Mouse (Mus musculus) regulatory T cell (primary cell): Measurements from ENCODE around the gene Scarf1.
"Not testable (repeated sequence)": the region's sequence is repeated elsewhere in the genome, so short reads cannot be mapped to it uniquely, and the experiment has no call there.

Source experiments
- in situ Hi-C: fragments of 300-600 bp; cut with MboI, MseI; formaldehyde crosslinking; loops from one replicate; pipeline ENCODE4 v1.15.1; 2025; ENCODE audit warnings: high pct_unique_total_duplicates

Gene Scarf1

DNA sequence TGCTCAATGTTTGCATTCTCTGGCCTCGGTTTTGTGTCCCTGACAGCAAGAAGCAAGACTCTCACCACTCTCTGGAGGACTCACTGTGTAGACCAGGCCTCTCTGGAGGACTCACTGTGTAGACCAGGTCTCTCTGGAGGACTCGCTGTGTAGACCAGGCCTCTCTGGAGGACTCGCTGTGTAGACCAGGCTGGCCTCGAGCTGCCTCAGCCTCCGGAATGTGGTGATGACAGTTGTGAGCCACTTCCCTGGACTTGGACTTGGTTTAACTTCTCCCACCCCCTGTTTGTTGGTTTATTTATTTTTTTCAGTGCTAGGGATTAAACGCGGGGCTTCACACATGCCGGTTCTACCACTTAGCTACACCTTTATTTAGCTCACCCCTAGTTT, 23.7 kb downstream of the Scarf1 start:
- in situ Hi-C loops = no loop called here

DNA sequence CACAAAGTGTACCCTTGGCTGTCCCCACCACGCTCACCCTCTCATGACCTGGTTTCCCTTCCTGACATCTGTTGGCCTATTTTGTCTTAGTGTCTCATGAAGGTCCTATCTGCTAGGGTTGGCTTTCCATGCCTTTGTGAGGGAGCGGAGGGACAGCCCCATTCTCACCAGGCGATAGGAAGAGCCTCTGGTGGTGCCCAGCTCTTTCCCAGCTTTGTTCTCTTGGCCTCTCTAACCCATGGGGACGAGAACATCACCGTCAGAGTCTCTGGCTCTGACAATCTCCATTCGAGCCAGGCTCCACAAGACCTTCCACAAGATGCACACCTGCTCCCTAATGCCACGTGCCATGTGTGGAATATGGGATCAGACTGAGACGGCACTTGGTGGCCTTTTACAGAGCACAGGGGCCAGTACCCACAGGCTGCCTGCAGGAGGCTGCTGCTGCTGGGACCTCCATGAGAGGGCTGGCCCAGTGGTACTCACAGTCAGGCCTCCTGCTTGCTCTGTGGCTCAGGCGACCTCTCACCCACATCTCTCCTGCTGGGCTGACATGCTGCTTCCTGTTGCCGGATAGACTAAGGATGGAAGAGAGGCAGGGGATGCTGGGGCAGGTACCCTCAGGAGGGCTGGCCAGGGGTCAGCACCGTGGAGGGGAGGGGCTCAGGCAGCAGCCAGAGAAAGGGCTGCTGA, 24.3 kb downstream of the Scarf1 start:
- in situ Hi-C loops = no loop called here

DNA sequence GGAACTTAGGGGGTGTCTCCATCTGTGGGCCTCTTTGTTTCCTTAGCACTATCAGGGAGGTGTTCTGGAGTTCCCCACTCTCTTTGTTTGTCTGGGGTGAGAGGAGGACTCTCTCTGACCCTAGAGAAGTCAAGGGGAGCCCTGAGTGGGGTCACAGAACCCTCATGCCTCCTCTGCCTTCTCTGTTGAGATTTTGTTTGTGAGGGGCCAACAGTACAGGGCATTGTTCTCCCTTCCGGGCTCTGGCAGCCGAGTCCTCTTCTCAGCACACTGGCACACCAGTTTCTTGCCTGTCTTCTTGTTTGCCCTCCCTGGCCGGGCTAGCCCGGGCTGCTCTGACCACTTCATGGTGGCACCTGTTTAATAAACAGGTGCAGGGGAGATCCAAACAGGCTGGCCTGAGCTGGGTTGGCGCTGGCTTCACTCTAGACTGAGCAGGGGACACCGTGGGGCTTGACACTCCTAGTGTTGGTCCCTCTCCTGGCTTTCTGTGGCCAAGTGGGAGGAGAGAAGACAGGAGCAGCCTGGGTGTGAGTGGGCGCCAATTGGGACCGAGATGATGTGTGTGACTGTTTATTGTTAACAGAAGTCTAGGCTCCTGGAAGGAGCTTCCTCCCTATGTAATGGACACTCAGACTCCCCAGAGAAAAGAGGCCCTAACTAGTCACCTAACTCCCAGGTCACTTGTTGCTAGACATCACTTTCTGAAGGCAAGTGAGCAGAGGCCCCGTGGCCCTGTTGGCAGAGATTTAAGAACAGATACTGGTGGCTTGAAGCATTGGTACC, 25.0 kb downstream of the Scarf1 start:
- in situ Hi-C loops = no loop called here

DNA sequence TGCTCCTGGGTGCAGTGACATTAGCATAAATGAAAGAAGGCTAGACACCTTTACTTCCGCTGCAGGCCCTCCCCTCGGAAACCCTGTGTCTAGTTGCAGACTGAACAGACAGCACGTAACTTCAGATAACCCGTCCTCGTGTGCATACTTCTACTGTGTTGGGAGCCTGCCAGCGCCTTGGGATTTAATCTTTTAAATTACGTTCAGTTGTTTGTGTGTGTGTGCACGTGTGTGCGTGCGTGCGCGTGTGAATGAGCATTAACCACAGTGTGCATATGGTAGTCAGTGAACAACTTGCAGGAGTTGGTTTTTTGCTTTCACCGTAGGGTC, 25.6 kb downstream of the Scarf1 start:
- in situ Hi-C loops = no loop called here

DNA sequence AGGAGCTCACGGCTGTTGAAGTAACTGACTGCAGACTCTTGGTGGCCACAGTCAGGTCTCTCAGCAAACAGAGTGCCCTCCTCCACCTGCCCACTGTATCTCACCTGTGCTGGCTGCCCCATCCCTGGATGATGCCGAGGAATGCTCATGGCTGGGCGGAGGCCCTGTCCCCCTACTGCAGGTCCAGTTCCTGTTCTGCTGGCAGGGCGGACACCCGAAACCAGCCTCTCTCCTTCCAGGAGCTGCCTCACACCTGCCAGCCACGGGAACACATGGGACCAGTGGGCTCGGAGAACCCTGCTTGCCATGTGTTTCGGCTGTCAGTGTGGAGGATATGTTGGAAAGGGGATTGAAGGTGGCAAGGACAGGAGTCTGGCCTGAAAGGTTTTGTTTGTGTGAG, 26.9 kb downstream of the Scarf1 start:
- in situ Hi-C loops = no loop called here

DNA sequence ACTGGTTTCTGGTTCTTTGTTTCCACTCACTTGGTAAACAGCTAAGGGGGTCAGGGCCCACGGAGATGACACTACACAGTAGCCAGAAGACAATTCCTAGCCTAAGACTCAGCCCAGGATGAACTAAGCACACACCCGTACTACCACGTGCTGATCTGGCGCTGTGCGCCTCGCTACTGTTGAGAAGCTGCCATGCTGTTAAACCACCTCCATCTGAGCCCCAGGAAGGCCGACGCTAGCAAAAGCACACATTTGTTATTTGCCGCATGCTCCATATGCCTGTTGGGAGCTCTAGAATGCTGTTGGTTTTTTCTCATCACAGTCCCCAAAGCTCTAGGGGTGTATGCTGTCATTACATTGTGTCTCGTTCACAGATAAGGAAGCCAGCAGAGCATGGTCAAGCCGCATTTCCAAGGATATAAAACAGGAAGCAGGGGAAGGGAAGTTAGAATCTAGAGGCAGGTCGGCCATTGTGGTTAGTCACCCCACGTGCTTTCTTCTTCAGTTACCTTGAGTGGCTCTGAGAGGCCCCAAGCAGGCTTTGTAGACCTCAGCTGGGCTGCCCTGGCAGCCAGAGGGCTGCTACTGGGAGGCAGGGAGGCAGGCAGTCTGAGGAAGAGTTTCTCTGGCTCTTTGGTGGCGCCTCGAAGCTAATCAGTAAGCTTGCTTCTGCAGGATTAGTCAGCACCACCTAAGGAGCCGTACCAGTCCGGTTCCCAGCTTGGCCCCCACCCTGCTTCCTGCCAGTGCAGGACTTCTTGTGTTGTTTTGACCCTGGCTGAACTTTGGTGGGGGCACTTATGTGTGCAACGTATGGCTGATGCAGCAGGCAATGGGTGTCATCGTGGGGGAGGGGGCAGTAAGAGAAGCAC, 27.6 kb downstream of the Scarf1 start:
- in situ Hi-C loops = no loop called here

DNA sequence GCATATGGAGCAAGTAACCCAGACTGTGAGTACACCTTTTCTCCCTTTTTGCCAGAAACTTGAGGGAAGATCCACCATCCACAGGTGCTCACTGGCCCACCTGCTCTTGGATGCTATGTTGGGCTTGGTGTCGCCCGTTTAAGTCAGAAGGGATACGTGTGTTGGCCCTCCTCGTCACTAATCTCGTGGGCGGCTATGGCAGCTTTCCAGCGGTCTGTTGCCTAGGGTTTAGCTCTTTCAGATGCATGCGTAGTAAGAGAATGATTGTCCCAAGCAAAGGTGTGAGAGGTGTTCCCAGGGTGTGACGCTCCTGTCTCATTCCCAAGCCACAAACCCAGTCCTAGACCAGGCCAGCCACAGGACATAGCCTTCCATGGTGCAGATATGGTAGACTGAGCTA, 31.4 kb downstream of the Scarf1 start:
- in situ Hi-C loops = no loop called here

DNA sequence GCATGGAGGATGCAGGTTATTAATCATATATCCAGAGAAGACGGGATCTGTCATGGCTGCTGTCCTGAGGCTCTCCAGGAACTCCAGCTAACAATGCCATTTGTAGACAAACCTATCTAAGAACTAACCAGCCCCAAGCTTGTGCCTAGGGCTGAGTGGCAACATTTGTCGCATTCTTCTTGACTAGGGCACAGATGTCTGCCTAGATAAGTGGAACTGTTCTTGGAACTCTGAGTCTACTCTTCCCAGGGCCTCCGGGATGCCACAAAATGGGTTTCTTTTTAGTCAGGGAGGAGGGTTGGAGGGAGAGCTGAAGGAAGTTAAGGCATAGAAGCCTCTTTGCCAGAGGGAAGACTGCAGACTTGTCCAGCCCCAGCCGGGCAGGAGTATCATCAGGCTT, 32.7 kb downstream of the Scarf1 start:
- in situ Hi-C loops = no loop called here

DNA sequence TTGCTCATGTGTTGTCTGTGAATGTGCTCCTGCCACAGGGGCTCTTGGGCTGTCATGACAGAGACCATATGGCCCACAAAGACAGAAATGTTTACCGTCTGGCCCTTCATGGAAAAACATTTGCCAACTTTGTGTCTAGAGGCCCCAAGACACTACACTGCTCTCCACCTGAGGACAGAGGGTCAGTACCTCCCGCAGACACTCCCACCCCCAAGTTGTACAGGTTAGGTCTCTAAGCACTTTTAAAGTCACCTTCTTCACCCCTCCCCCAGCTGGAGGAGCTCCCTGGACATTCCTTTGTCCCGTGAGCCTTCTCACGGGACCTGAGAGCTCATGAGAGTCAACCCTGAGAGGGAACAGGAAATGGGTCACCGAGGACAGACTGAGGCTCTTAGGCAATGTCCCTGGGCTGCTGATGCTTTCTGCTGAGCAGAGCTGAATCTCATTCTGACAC, 36.3 kb downstream of the Scarf1 start:
- in situ Hi-C loops = no loop called here

DNA sequence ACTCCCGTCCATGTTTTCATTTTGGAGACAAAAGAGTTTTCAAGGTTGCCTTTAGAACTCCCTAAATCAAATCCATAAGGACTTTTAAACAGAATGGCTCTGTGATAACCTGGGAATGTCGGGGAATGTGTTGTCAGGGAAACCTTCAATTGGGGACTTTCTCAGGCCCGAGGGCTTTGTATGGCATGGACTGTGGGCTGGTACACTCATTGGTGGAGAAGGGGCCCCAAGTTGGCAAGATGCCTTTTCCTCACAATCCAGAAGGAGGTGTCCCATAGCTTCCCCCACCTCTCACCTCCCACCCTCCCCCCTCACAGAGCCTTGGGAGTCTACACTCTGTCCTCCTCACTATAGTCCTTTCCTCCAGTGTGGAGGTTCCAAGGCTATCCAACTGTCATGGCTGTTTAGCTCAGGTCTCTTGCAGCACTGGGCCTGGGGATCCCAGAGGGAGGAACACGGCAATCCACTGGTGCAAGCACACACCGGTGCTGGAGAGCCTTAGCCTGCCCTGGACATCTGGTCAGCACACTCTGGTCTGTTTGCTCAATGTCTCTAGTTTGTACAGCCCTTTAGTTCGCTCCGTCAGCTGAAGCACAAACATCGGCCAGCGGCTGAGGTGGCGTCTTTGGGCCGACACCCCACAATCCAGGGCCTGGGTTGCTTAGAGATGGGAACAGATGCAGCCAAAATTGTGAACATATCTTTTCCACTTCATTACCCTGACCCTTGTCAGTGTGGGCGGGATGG, 37.0 kb downstream of the Scarf1 start:
- in situ Hi-C loops = no loop called here

DNA sequence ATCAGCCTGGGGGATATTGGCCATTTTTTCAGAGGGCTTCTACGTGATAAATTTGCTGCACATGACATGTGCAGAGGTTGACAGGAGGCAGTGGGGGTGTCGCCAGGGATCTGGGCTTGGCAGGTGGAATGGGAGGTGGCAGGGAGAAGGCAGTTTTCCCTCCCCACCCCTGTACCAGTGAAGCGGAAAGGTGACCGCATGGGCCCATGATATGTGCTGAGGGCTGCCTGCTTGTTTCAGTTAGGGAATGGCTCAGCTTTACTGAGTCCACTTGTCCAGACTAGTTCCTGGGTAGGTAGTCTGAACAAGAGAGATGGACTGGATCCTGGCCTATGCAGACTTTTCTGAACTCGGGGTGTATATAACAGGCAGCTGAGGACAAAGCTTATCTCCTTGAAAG, 38.0 kb downstream of the Scarf1 start:
- in situ Hi-C loops = no loop called here

DNA sequence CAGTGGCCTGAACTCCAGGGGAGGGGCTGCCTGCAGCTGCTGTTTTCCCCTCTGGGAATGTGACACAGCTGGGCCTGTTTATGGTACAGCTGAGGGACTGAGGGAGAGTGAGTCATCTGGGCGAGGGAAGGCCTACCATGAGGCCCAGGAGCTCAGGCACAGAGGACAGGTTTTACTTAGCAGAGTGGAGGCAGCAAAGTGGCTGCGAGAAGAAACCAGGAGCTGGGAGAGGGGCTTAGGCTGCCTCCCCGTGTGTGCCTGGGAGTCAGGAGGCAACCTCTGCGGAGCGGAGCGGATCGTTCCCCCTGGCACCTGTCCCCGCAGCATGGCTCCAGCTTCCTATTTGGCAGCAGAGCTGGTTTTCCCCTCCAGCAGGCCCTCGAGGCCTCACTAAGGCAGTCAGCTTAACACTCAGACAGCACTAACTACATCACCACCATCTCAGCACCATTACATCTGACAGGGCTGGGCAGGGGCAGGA, 38.7 kb downstream of the Scarf1 start:
- in situ Hi-C loops = no loop called here

DNA sequence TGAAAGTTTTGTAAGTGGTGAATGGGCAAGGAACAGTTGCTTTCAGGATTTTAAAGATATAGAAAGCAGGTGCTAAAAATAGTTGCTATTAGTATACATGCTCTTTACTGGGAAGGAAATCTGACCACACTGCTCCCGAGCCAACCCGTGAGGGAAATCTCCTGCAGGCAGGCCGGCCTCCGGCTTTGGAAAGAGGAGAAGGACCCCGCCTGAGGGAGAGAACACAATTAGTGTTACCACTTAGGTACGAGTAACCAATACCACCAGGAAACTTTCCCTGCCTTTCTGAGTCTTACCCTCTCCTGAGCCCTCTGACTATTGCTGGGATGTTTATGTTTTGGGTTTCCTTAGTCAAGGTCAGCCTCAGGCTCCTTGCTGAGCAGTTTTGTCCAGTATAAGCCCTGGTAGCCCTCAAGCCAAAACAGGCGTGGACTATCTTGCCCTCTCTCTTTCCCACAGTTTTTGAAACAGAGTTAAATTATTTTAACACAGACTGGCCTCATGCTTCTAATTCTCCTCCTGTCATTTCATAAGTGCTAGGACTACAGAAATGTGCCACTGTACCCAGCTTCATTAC, 39.7 kb downstream of the Scarf1 start:
- in situ Hi-C loops = no loop called here

DNA sequence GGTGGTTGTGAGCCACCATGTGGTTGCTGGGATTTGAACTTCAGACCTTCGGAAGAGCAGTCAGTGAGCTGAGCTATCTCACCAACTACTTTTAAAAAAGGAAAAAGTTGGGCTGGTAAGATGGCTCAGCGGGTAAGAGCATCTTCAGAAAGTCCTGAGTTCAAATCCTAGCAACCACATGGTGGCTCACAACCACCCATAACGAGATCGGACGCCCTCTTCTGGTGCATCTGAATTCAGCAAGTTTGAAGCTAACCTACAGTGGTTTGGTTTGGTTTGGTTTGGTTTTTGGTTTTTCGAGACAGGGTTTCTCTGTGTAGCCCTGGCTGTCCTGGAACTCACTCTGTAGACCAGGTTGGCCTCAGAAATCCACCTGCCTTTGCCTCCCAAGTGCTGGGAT, 42.7 kb downstream of the Scarf1 start:
- in situ Hi-C loops = not testable (repeated sequence)

DNA sequence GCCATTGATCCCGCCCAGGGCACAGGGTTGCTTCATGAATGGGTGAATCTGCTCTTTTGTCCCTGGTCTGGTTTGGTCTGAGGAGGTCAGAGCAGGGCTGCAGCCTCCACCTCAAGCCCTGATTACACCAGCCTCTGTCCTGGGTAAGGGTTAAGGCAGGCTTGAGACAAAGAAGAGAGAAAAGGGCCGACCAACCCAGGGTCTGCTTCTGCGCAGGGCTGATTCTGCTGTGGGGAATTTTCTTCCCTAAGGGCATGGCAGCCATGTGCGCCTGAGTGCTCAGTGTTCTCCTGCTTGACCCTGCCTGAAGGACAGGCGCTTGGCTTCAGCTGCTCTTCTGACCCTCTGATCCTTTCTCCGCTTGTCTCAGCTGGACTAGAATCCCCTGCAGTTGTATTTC, 43.8 kb downstream of the Scarf1 start:
- in situ Hi-C loops = no loop called here

DNA sequence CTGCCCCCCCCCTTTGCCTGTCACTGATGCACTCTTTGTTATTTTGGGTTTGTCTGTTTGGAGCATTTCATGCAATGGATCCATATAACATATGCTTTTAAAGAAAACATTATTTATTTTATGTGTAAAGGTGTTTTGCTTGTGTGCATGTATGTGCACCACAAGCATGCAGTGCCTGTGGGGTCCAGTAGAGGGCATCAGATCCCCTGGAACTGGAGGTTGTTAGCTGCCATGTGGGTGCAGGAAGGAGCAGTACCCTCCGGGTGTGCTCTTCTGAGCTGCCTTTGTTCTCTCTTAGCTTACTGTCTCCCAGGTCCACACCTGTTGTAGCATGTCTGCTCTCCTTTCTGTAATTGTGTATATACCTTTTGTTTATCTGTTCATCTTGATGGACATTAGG, 44.8 kb downstream of the Scarf1 start:
- in situ Hi-C loops = no loop called here

DNA sequence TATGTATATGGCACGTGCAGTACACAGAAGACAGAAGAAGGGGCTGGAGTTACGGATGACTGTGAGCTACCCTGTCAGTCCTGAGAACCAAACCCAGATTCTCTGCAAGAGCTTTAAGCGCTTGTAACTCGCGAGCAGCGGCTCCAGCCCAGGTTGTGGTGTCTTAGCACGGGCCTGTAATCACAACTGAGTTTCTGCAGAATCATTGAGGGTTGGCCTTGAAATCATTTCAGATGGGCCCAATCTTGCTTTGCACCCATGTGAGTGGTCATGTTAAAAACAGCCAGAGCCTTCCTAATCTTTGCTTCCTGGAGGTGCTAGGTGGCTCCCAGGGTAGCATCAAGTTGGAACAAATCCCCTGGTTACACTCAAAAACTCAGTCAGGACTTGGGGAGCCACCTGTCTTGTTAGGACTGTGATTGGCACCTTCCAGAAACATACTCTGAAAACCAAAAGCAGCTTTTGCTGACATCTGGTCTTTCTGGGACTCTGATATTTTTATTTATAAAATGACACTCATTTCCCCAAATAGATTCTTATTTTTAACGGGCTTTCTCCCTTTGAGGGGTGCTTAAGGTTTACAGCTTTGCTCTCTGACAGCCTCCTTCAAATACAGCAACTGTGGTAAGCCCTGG, 46.6 kb downstream of the Scarf1 start:
- in situ Hi-C loops = no loop called here

DNA sequence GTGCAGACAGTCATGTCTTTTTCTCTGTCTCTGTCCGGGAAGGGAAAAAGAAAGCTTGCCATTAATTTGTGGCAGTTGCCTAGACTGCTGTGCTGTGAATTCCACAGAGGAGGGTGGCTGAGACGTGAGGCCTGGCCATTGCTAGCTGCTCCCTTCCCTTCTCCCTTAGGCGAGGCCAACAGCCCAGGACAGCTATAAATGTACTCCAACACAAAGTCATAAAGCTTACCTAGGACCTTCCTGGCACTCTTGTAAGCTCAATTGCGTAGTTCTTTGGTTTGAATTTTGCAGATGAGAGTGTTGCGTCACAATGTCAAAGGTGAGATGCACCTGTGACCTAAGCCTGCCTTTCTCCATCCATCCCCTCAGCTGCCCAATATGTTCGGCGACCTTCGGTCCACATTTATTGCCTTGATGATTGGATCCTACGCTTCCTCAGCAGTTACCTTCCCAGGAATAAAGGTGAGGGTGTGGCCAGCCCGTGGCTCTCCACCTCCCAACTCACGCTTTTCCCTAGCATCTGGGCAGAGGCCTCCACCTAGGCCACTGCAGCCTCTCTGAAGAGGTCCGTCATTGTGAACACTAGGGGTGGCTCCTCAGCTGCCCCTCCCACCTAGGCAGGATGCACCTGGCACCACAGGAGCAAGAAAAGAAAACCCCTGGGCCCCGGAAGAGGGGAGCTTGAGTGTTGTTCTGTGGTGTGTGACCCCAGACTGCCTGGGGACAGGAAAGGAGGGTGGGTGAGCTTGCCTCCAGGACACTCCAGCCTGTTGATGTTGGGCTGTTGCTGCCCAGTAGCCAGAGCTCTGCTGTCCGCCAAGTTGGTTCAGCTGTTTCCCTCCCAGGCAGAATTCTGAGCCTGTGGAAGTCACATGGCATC, 47.4 kb downstream of the Scarf1 start:
- in situ Hi-C loops = no loop called here

DNA sequence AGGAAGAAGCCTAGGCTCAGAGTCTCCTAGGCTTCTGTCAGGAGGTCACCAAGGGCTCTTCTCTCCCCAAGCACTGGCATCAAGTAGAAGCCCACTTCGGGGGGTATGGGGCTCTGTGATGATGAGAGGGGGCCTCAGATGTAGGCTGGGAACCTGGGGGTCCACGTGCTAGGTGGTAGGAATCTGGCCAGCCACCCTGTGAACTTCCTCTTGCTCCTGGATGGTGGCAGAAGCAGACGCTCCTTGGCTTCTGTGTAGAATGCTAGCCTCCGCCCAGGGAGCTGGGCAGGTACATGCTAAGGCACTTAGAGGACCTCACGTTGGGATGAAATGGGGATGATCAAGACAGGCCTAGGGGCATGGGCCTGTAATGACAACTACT, 48.1 kb downstream of the Scarf1 start:
- in situ Hi-C loops = no loop called here

DNA sequence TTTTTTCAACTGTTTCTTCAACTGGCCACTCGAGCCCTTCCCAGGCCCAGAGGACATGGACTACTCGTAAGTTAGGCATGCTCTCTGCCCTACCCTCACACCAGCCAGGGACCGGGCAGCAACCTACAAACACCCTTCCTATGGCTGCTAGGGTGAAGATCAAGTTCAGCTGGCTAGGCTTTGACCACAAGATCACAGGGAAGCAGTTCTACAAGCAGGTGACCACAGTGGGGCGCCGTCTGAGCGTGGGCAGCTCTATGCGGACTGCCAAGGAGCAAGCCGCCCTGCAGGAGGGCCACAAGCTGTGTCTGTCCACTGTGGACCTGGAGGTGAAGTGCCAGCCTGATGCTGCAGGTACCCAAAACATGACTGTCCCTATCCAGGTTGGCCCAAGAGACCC, 49.5 kb downstream of the Scarf1 start:
- in situ Hi-C loops = no loop called here
